Mouse (Mus musculus): Measurements from ENCODE around the gene Fam3b. TPM values are rescaled to one million over a fixed set of nuclear protein-coding genes. Genes with fewer than 3 reads are reported as not detected.

The Fam3b gene
- total RNA-seq, 4 experiments from 2014 or later = not detected

DNA sequence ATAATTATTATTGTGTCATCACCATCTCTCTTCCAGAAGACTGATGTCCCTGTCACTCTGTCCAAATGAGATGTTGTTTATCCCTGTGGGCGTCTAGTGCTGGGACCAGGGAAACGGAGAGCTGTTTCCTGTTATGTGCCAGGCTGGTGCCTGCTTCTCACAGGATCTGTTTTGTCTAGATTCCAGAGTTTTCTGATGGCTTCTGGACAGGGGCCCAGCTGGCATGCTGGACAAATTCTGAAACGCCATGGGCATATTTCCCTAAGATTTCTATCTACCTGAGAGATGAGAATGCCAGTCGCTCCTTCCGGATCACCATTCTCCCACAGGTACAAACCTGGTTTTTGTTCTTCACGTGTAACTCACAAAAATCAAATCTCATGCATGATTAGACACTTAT is 92.9 kb downstream of the Fam3b start:
- DNase-seq (ENCODE audit: low spot score) = no peak

Other genes starting within 250 kb of the Fam3b start
- gene Bace2, start 158.1 kb downstream of the Fam3b start, total RNA-seq (2022) = 10 to 100 TPM in 3 of 4 experiments, 1 to 10 TPM in 1; 8.1 to 17.8 (median 13.8) TPM
- gene Mx1, start 51.9 kb downstream of the Fam3b start, total RNA-seq (2022) = 1 to 10 TPM; 1.2 to 2.2 (median 1.9) TPM
- gene Tmprss2, start 96.4 kb upstream of the Fam3b start, total RNA-seq (2022) = not detected
- under 1 TPM; 0.06 to 0.22 (median 0.19) TPM for gene Ripk4, start 249.0 kb upstream of the Fam3b start, total RNA-seq (2022)

Data from heart, adult 8-10 months (tissue).